Mouse (Mus musculus): ENCODE results near the gene Oser1.
"Not testable (repeated sequence)": the region's sequence is repeated elsewhere in the genome, so short reads cannot be mapped to it uniquely, and the experiment has no call there.

The Oser1 gene

GRCm38 (mm10) chr2:163443543-163443942 lies 19.0 kb upstream of the Oser1 start:
- no peak for DNase-seq (ENCODE audit: low spot score)

GRCm38 (mm10) chr2:163439488-163439887 lies 15.0 kb upstream of the Oser1 start:
- DNase-seq (ENCODE audit: low spot score) = no peak

GRCm38 (mm10) chr2:163438619-163439451 lies 14.3 kb upstream of the Oser1 start:
- DNase-seq (ENCODE audit: low spot score) = peak; percentile 51

- DNase-seq (ENCODE audit: low spot score) = no peak
These were observed 13.7 kb upstream of the Oser1 start, which contains the start of gene Gdap1l1 for GRCm38 (mm10) chr2:163438246-163438618. TSS of gene Gdap1l1 (plus strand) at chr2:163438476.

GRCm38 (mm10) chr2:163437800-163438199 lies 13.3 kb upstream of the Oser1 start:
- no peak for DNase-seq (ENCODE audit: low spot score)

- no peak for DNase-seq (ENCODE audit: low spot score)
These were observed 9.5 kb upstream of the Oser1 start for GRCm38 (mm10) chr2:163433971-163434370.

GRCm38 (mm10) chr2:163431289-163431688 lies 6.8 kb upstream of the Oser1 start:
- DNase-seq (ENCODE audit: low spot score) = no peak

GRCm38 (mm10) chr2:163428346-163429011 lies 4.0 kb upstream of the Oser1 start:
- DNase-seq (ENCODE audit: low spot score) = no peak

- no peak for DNase-seq (ENCODE audit: low spot score)
These were observed 1.4 kb downstream of the Oser1 start for GRCm38 (mm10) chr2:163422895-163423660.

- DNase-seq (ENCODE audit: low spot score) = no peak
These were observed 4.1 kb downstream of the Oser1 start for GRCm38 (mm10) chr2:163420366-163420886.

GRCm38 (mm10) chr2:163419346-163420045 lies 5.0 kb downstream of the Oser1 start:
- peak; percentile 100 for DNase-seq (ENCODE audit: low spot score)

GRCm38 (mm10) chr2:163418841-163419345 lies 5.6 kb downstream of the Oser1 start:
- DNase-seq (ENCODE audit: low spot score) = peak; percentile 58

- no peak for DNase-seq (ENCODE audit: low spot score)
These were observed 6.7 kb downstream of the Oser1 start for GRCm38 (mm10) chr2:163417830-163418229.

GRCm38 (mm10) chr2:163417026-163417425 lies 7.5 kb downstream of the Oser1 start:
- DNase-seq (ENCODE audit: low spot score) = no peak

GRCm38 (mm10) chr2:163412846-163413590 lies 11.5 kb downstream of the Oser1 start:
- DNase-seq (ENCODE audit: low spot score) = no peak

- peak; percentile 60 for DNase-seq (ENCODE audit: low spot score)
These were observed 12.1 kb downstream of the Oser1 start for GRCm38 (mm10) chr2:163412419-163412818.

GRCm38 (mm10) chr2:163411840-163412239 lies 12.7 kb downstream of the Oser1 start:
- DNase-seq (ENCODE audit: low spot score) = peak; percentile 45

- DNase-seq (ENCODE audit: low spot score) = not testable (repeated sequence)
These were observed 13.2 kb downstream of the Oser1 start for GRCm38 (mm10) chr2:163411344-163411743.

- no peak for DNase-seq (ENCODE audit: low spot score)
These were observed 14.3 kb downstream of the Oser1 start for GRCm38 (mm10) chr2:163410211-163410610.

GRCm38 (mm10) chr2:163404037-163404815 lies 20.3 kb downstream of the Oser1 start:
- no peak for DNase-seq (ENCODE audit: low spot score)

All from adipocyte (in vitro differentiated cells).